Mouse (Mus musculus) ES-Bruce4 (cell line): ENCODE measurements at regions not wholly inside any gene's neighbourhood (a gene's known extent, or its start where the extent isn't known, plus 50 kb on each side); places are given as distances from the start of the nearest gene placed in this dataset.

Source experiments
- H3K27ac ChIP-seq: 2 replicates; pipeline ENCODE4 v1.5.1; 2012; ENCODE audit warnings: low read length, inconsistent platforms; ENCODE audit not compliant: insufficient read depth
- H3K27me3 ChIP-seq: 2 replicates; pipeline ENCODE4 v1.6.1; 2012; ENCODE audit warnings: mild to moderate bottlenecking, low read length, inconsistent platforms; ENCODE audit not compliant: control insufficient read depth, poor library complexity, insufficient read depth, severe bottlenecking
- H3K36me3 ChIP-seq: 2 replicates; pipeline ENCODE4 v1.6.1; 2012; ENCODE audit warnings: inconsistent platforms, mild to moderate bottlenecking, low read length, moderate library complexity; ENCODE audit not compliant: control insufficient read depth, poor library complexity, insufficient read depth, severe bottlenecking
- H3K4me1 ChIP-seq: one replicate; pipeline ENCODE4 v1.8.1; 2011; ENCODE audit warnings: low read length; ENCODE audit not compliant: control insufficient read depth, insufficient read depth
- H3K4me3 ChIP-seq: 2 replicates; pipeline ENCODE4 v1.5.1; 2011; ENCODE audit warnings: low read depth, mild to moderate bottlenecking, low read length
- H3K9ac ChIP-seq: 2 replicates; pipeline ENCODE4 v1.6.1; 2012; ENCODE audit warnings: low read depth, mild to moderate bottlenecking, inconsistent platforms; ENCODE audit not compliant: poor library complexity, severe bottlenecking
- H3K9me3 ChIP-seq: replicated peaks from 2 replicates; pipeline ENCODE4 v1.6.1; 2012; ENCODE audit warnings: mild to moderate bottlenecking, low read length, inconsistent platforms; ENCODE audit not compliant: control insufficient read depth, poor library complexity, insufficient read depth, severe bottlenecking
- CTCF ChIP-seq: IDR thresholded peaks from one replicate; pipeline ENCODE4 v1.8.1; 2011; ENCODE audit warnings: low read depth, low read length
- EP300 ChIP-seq: IDR thresholded peaks from 2 replicates; pipeline ENCODE4 v1.6.1; 2011; ENCODE audit warnings: low read depth, low read length; ENCODE audit not compliant: insufficient read depth
- POLR2A ChIP-seq: IDR thresholded peaks from one replicate; pipeline ENCODE4 v1.8.1; 2011; ENCODE audit warnings: low read length; ENCODE audit not compliant: insufficient read depth

GRCm38 (mm10) chr5:90052516-90052915 is 169.4 kb upstream of the Adamts3 start:
- TF ChIP-seq CTCF (no peak), POLR2A (no peak), EP300 (no peak)
- Histone ChIP-seq H3K36me3 (no peaks in the 10 kb centered on the region), H3K4me1 (no peaks in the 10 kb centered on the region), H3K9ac (no peak overlapping the region), H3K27me3 (no peaks in the 10 kb centered on the region), H3K27ac (no peak overlapping the region), H3K9me3 (no peaks in the 10 kb centered on the region), H3K4me3 (no peak overlapping the region)

GRCm38 (mm10) chr5:90049856-90050255 is 166.7 kb upstream of the Adamts3 start:
- H3K9ac ChIP-seq, result no peak overlapping the region
- no peak overlapping the region for H3K4me3 ChIP-seq
- H3K4me1 ChIP-seq, result no peaks in the 10 kb centered on the region
- H3K27me3 ChIP-seq, result no peaks in the 10 kb centered on the region
- H3K9me3 ChIP-seq, result no peaks in the 10 kb centered on the region
- no peaks in the 10 kb centered on the region for H3K36me3 ChIP-seq
- TF ChIP-seq POLR2A, result no peak
- TF ChIP-seq EP300, result no peak
- TF ChIP-seq CTCF, result no peak
- no peak overlapping the region for H3K27ac ChIP-seq

DNA sequence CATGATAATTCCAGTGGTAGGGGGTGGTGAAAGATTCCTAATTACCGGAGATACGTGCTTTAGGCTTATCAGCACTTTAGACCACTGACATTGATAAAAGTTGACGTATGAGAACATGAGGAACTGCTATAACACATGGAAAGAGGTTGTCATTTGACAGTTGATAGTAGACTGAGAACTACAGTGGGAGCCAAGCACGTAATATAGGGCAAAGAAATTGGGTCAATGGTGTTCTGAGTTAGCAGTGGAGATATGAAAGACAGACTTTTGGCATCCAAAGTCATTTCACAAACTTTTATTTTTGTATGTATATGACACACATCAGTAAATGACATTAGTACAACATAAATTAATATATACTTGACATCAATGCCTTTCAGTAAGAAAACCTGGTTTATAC is 159.6 kb upstream of the Adamts3 start:
- H3K9ac ChIP-seq, result no peak overlapping the region
- no peak overlapping the region for H3K27ac ChIP-seq
- H3K4me3 ChIP-seq, result no peak overlapping the region
- H3K36me3 ChIP-seq, result no peaks in the 10 kb centered on the region
- no peak for TF ChIP-seq EP300
- TF ChIP-seq CTCF, result no peak
- TF ChIP-seq POLR2A, result no peak
- H3K27me3 ChIP-seq, result no peaks in the 10 kb centered on the region
- no peaks in the 10 kb centered on the region for H3K9me3 ChIP-seq
- no peaks in the 10 kb centered on the region for H3K4me1 ChIP-seq

GRCm38 (mm10) chr5:90033103-90033502 is 150.0 kb upstream of the Adamts3 start:
- Histone ChIP-seq H3K27me3 (no peaks in the 10 kb centered on the region), H3K4me3 (no peak overlapping the region), H3K36me3 (no peaks in the 10 kb centered on the region), H3K9me3 (no peaks in the 10 kb centered on the region), H3K27ac (no peak overlapping the region), H3K4me1 (no peaks in the 10 kb centered on the region), H3K9ac (no peak overlapping the region)
- no peak for TF ChIP-seq CTCF
- no peak for TF ChIP-seq EP300
- TF ChIP-seq POLR2A, result no peak

GRCm38 (mm10) chr5:90030737-90031136 is 147.6 kb upstream of the Adamts3 start:
- no peak for TF ChIP-seq CTCF
- TF ChIP-seq POLR2A, result no peak
- TF ChIP-seq EP300, result no peak
- H3K4me1 ChIP-seq, result no peaks in the 10 kb centered on the region

GRCm38 (mm10) chr5:90029751-90030150 is 146.6 kb upstream of the Adamts3 start:
- Histone ChIP-seq H3K27ac (no peak overlapping the region), H3K36me3 (no peaks in the 10 kb centered on the region), H3K27me3 (no peaks in the 10 kb centered on the region), H3K4me3 (no peak overlapping the region), H3K9ac (no peak overlapping the region), H3K4me1 (no peaks in the 10 kb centered on the region), H3K9me3 (no peaks in the 10 kb centered on the region)
- TF ChIP-seq EP300 (no peak), CTCF (no peak), POLR2A (no peak)

More at GRCm38 (mm10) chr5:90030737-90031136, 147.6 kb upstream of the Adamts3 start:
- Histone ChIP-seq H3K27ac (no peak overlapping the region), H3K4me3 (no peak overlapping the region), H3K9ac (no peak overlapping the region), H3K9me3 (no peaks in the 10 kb centered on the region), H3K36me3 (no peaks in the 10 kb centered on the region), H3K27me3 (no peaks in the 10 kb centered on the region)
